Mouse (Mus musculus): Measurements from ENCODE around the gene Ampd1. TPM values are rescaled to one million over a fixed set of nuclear protein-coding genes. Genes with fewer than 3 reads are reported as not detected.

Gene Ampd1
- total RNA-seq, 2 experiments from 2014 or later = 366 to 390 TPM

DNA sequence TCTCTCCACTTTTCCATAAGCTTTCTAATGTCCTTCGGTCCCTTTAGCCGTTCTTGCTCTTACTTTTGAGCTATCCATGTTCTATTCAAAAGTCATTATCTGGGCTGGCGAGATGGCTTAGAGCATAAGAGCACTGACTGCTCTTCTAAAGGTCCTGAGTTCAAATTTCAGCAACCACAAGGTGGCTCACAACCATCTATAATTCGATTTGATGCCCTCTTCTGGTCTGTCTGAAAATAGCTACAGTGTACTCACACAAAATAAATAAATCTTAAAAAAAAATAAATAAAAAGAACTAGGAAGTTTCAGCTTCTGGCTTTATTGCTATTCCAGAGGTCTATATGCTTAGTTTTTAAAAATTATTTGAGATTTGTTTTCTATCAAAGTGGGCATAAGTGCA, 74.0 kb downstream of the Ampd1 start:
- DNase-seq (ENCODE audit: low spot score in 2 of 2) = no peak

DNA sequence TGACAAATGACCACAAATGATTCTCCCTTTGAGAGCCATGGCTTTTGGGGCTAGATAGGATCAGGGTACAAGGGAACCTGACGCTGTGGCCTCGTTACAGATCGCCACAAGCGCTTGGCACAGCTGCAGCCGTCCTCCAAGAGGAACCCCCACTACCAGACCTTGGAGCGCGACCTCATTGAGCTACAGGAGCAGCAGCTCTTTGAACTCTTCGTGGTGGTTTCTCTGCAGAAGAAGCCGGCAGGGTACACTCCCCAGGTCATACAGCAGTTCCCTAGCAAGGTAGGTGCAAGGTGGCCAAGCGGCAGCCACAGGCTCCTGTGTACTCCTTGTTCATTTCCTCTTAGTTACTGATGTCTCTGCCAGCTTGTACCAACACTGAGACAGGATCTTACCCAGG, 75.1 kb downstream of the Ampd1 start:
- DNase-seq (ENCODE audit: low spot score in 2 of 2) = no peak

Other genes starting within 250 kb of the Ampd1 start
- not detected for gene Sycp1, start 137.9 kb upstream of the Ampd1 start, total RNA-seq (2021)
- not detected for gene Nr1h5, start 109.9 kb upstream of the Ampd1 start, total RNA-seq (2021)
- 100 to 1,000 TPM in 1 of 2 experiments, 10 to 100 TPM in 1; 88.4 to 102 TPM for gene Sike1, start 78.3 kb upstream of the Ampd1 start, total RNA-seq (2021)
- 100 to 1,000 TPM; 357 to 376 TPM for gene Csde1, start 53.6 kb upstream of the Ampd1 start, total RNA-seq (2021)
- gene Nras, start 15.7 kb upstream of the Ampd1 start, total RNA-seq (2021) = 100 to 1,000 TPM; 190 to 191 TPM
- 10 to 100 TPM; 14.6 to 16.0 TPM for gene Dennd2c, start 28.6 kb downstream of the Ampd1 start, total RNA-seq (2021)
- 10 to 100 TPM; 57.9 to 60.7 TPM for gene Bcas2, start 97.6 kb downstream of the Ampd1 start, total RNA-seq (2021)
- gene Trim33, start 205.3 kb downstream of the Ampd1 start, total RNA-seq (2021) = 10 to 100 TPM; 19.6 to 22.4 TPM